Mouse (Mus musculus) frontal cortex, adult 2 months (tissue): ENCODE results near the gene Fosl2. TPM values are rescaled to one million over a fixed set of nuclear protein-coding genes. Genes with fewer than 3 reads are reported as not detected.
A peak's percentile ranks its signal among the peaks of the same experiment; 100 is the strongest.
"Not testable (repeated sequence)": the region's sequence is repeated elsewhere in the genome, so short reads cannot be mapped to it uniquely, and the experiment has no call there.

Experiments used
- DNase-seq, 2 experiments: peaks; one replicate each; pipeline ENCODE4 v3.0.0; 2022; ENCODE audit warnings: low spot score in 1 of 2; ENCODE audit errors: extremely low spot score in 1 of 2
- polyA plus RNA-seq: library from polyadenylated mRNA; depleted of rRNA; stranded (reverse); fragments of >200 nt; gene quantifications from 2 replicates; pipeline ENCODE4 v1.2.3, GENCODE M21; 2012; rRNA removed

Gene Fosl2
- polyA plus RNA-seq, 1 experiment = 12.1 TPM

GRCm38 (mm10) chr5:32172188-32172587 is 36.6 kb downstream of the Fosl2 start:
- DNase-seq = no peak

- DNase-seq = no peak
Observed at GRCm38 (mm10) chr5:32176800-32177199, 41.2 kb downstream of the Fosl2 start.

- DNase-seq = no peak
Observed at GRCm38 (mm10) chr5:32177737-32178136, 42.1 kb downstream of the Fosl2 start.

- DNase-seq = not testable (repeated sequence)
Observed at GRCm38 (mm10) chr5:32178720-32179119, 43.1 kb downstream of the Fosl2 start.

GRCm38 (mm10) chr5:32182885-32183629 is 47.5 kb downstream of the Fosl2 start:
- no peak for DNase-seq

GRCm38 (mm10) chr5:32187717-32188116 is 52.1 kb downstream of the Fosl2 start:
- DNase-seq = no peak

GRCm38 (mm10) chr5:32191259-32191658 is 55.7 kb downstream of the Fosl2 start:
- DNase-seq = no peak

GRCm38 (mm10) chr5:32192016-32192845 is 56.6 kb downstream of the Fosl2 start:
- peak in 1 of 2 experiments; percentile 22 for DNase-seq

- DNase-seq = no peak
Observed at GRCm38 (mm10) chr5:32194236-32194635, 58.6 kb downstream of the Fosl2 start.

- no peak for DNase-seq
Observed at GRCm38 (mm10) chr5:32195857-32196609, 60.4 kb downstream of the Fosl2 start.

- DNase-seq = peak; percentile 88 to 97
Observed at GRCm38 (mm10) chr5:32197698-32198097, 62.1 kb downstream of the Fosl2 start.

- no peak for DNase-seq
Observed at GRCm38 (mm10) chr5:32199136-32199535, 63.5 kb downstream of the Fosl2 start.

- DNase-seq = peak in 1 of 2 experiments; percentile 36
Observed at GRCm38 (mm10) chr5:32199594-32199993, 64.0 kb downstream of the Fosl2 start.

- no peak for DNase-seq
Observed at GRCm38 (mm10) chr5:32204653-32205052, 69.1 kb downstream of the Fosl2 start.

- no peak for DNase-seq
Observed at GRCm38 (mm10) chr5:32206726-32207125, 71.1 kb downstream of the Fosl2 start.

Other genes starting within 250 kb of the Fosl2 start
- gene Plb1, start 96.9 kb downstream of the Fosl2 start, polyA plus RNA-seq = 1.3 and 1.6 TPM in 2 replicates